Mouse (Mus musculus) effector memory CD4-positive, alpha-beta T cell, adult 7 months (primary cell): ENCODE data around the gene Gm42791. TPM values are rescaled to one million over a fixed set of nuclear protein-coding genes. Genes with fewer than 3 reads are reported as not detected.

Experiments
- polyA plus RNA-seq: library from polyadenylated mRNA; unstranded; fragments of 100-300 nt; shearing (Covaris generic); gene quantifications from one replicate; pipeline ENCODE4 v1.2.1, GENCODE M21; 2017

The Gm42791 gene
- polyA plus RNA-seq = 1.9 TPM

DNA sequence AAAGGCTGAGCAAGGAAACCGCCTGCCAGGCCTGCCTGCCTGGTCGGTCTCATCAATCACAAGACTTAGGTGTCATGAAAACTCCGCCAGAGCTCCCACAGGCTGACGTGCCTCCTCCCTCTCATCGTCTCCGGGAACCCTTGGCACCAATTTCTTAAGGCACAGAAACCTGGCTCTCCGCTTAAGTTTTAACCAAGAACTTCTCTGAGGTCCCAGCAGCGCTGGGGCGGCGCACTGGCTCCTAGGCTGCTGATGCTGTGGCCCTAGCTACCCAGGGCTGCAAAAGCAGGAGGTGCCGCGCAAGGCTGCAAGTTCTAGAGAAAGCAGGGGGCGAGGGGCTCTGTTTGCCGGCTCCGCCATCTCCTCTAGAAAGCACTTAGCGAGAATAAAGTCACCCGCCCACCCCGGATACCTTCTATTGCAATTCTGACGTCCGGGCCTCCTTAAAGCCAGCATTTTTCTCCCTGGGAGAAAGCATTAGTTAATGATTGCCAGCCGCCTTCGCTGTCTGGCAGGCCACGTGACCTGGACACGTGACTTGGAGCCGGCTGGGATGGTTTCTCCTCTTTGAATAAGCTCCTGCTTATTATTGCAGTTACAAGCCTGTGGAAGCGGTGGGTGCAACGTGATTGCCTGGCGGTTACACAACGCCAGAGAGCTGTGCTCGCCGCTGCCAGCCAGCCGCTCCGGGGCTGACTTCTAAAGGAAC lies at the start of gene Gm42791:
Gene Gm42791 (minus strand): TSS at position 442 of the 709 bp plus-strand sequence.

GRCm38 (mm10) chr5:148929116-148929449 lies 65.9 kb downstream of the Gm42791 start, which contains the start of gene Katnal1:
Gene Katnal1 (minus strand): TSS chr5:148929320.

Other genes starting within 250 kb of the Gm42791 start
- gene Katnal1, start 65.8 kb downstream of the Gm42791 start, polyA plus RNA-seq = 4.7 TPM
- 58.8 TPM for gene Uspl1, start 189.2 kb upstream of the Gm42791 start, polyA plus RNA-seq
- 232 TPM for gene Hmgb1, start 189.3 kb upstream of the Gm42791 start, polyA plus RNA-seq